Mouse (Mus musculus): ENCODE data around the gene Klf17.
"Not testable (repeated sequence)": the region's sequence is repeated elsewhere in the genome, so short reads cannot be mapped to it uniquely, and the experiment has no call there.

The Klf17 gene

DNA sequence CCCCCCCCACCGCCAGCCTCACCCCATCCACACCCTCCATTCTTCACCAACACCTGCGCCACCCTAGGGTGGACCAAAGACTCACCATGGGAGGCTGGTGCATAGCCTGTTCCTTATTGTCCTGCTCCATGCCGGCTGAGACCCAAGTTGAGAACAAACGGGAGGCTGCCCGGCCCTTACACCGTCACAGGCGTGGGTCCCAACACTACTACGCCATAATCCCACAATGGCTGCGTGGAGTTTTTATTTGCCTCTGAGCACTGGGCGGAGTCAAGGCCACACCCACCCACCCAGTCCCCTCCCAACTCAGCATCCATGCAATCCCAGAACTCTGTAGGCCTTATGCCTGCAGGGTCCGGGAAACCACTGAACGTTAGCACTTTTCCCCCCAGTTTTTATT, at the start of gene Klf17:
TSS of gene Klf17 (minus strand) at position 233 of the 400 bp plus-strand sequence.
- DNase-seq (ENCODE audit: low read depth, low spot score): no peak

- no peak for DNase-seq (ENCODE audit: low read depth, low spot score)
Observed at GRCm38 (mm10) chr4:117814333-117814732, 48.9 kb upstream of the Klf17 start.

DNA sequence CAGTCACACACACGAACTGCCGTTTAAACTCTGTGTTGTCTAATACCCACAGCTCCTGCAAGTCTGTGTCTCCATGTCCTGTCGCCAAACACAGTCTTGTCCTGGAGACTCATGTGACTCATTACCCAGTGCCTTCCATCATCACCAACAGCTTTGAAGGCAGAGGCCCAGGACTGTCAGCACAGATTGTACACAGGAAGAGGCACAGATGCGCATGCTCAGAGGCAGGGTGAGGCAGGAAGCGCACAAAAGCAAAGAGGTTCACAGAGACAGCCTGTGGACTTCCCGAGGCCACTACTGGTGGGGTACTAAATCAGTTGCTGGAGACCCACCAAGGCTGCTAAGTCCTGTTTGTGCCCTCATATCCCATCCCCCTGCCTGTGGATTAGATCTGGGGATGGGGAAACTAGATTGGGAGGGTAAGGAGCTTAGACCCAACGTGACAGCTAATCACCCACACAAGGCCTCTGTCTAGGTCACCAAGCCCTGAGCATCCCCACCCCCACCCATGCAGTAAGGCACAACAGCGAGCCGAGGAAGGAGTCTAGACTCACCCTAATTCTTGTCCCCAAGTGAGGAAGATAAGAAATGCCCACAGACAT, 48.2 kb upstream of the Klf17 start:
- DNase-seq (ENCODE audit: low read depth, low spot score): peak; percentile 34

DNA sequence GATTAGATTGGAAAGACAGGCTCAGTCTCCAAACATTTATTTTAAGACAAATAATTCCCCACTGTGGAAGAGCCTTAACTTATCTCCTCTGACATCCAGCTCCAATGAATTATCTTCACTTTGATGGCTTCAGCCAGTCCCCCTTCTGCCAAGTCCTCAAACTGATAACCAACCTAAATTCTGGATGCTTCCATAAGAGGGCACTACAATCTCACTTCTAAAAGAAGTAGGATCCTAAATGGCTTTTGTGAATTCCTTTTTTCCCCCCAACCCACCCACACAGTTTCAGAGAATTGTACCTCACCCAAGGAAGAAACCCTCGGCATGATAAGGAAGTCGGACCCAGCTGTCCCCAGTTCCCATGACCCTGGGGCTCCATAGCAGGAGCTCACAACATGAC, 45.5 kb upstream of the Klf17 start:
- DNase-seq (ENCODE audit: low read depth, low spot score): peak; percentile 32

- DNase-seq (ENCODE audit: low read depth, low spot score): no peak
Observed at GRCm38 (mm10) chr4:117806992-117807391, 41.5 kb upstream of the Klf17 start.

DNA sequence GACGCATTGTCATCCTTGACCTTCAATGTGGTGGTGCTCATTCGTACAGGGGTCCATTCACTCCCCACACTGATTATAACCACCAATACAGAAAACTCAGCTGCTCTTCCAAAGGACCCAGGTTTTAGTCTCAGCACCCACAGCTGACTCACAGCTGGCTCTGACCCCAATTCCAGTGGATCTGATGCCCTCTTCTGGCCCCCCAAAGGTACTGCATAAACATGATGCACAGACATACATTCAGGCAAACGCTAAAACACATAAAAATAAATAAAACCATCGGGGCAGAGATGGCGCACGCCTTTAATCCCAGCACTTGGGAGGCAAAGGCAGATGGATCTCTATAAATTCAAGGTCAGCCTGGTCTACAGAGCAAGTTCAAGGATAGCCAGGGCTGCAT, 34.5 kb upstream of the Klf17 start:
- DNase-seq (ENCODE audit: low read depth, low spot score): no peak

DNA sequence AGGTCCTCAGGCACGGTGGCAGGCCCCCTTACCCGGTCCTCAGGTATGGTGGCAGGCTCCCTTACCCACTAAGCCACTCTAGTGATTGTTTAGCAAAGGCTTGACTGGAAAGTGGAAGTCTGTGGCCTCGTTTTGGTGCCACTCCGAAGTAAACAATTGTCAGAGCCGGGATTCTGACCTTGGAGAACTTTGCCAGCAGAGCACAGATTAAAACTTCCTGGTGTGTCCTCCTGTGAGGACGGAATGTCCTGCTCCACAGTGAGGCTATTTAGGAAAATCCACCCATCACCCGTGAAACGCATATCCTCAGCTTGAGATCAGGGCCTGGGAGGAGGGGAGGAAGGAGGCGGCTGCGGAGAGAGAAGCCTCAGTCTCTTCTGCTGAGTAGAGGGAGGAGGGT, 22.9 kb upstream of the Klf17 start:
- DNase-seq (ENCODE audit: low read depth, low spot score): no peak

- no peak for DNase-seq (ENCODE audit: low read depth, low spot score)
Observed at GRCm38 (mm10) chr4:117786963-117787362, 21.5 kb upstream of the Klf17 start.

DNA sequence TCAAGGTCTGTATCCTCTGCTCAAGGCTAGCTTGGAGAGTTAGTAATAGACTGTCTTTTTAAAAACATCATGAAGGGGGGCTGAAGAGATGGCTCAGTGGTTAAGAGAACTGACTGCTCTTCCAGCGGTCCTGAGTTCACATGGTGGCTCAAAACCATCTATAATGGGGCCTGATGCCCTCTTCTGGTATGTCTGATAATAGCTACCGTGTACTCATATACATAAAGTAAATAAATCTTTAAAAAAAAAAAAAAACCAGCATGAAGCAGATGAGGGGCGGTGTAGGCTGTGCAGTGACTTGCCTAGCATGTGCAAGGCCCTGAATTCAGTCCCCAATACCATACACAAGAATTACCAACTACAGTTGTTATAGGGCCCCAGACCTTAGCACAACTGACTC, 17.5 kb upstream of the Klf17 start:
- DNase-seq (ENCODE audit: low read depth, low spot score): peak; percentile 16

GRCm38 (mm10) chr4:117772960-117773359, 7.5 kb upstream of the Klf17 start:
- DNase-seq (ENCODE audit: low read depth, low spot score): no peak

GRCm38 (mm10) chr4:117770935-117771334, 5.5 kb upstream of the Klf17 start:
- peak; percentile 83 for DNase-seq (ENCODE audit: low read depth, low spot score)

DNA sequence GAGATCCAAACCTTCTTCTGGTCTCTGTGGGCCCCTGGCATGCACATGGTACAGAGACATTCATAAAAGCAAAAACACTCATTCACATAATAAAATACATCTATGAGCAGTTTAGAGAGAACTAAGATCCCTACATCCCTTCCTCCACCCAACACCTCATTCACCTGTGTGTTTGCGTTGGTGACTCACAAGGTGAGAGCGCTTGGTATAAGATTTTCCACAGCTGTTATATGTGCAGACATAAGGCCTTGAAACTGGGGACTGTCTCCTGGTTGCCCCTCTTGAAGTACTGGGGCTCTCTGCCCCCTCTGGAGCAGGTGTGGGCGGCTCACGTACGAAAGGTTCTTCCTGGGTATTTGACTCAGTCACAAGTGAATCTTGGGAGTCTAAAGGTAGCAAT, 5.3 kb downstream of the Klf17 start:
- DNase-seq (ENCODE audit: low read depth, low spot score): no peak

DNA sequence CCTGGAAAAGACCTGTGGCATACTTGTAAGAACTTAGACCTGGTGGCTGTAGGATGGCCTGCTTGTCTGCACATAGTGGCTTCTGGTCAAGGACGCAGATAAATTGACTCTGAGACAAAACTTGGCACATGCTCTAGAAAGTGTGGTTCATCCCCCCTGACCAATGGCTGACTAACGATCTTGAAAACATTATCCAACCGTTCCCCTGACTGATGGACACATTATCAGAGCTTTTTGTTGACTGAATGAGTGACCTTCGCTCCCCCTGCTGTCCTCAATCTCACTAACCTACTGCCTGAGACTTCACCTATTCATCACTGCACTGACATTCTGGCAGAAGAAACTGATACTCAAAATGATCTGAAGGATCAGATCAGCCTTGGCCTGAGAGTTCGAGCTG, 13.0 kb downstream of the Klf17 start:
- not testable (repeated sequence) for DNase-seq (ENCODE audit: low read depth, low spot score)

- DNase-seq (ENCODE audit: low read depth, low spot score): peak; percentile 38
Observed at GRCm38 (mm10) chr4:117737559-117737958, 27.9 kb downstream of the Klf17 start.

DNA sequence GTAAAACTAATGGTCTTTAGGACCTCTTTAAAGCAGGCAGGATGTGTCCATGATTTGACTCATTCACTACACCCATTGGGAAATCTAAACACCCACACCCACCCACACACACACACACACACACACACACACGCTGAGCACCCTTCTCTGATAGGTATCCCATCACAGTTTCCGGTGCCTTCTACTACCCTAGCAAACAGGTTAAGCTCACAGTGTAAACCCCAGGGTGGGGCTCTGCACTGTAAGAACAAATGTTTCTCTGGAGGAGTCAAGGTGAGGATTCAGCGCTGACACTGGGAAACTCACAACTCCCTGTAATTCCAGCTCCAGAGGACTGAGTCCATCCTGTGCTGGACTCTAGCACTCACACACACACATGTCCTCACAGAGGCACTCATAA, 33.5 kb downstream of the Klf17 start:
- no peak for DNase-seq (ENCODE audit: low read depth, low spot score)

DNA sequence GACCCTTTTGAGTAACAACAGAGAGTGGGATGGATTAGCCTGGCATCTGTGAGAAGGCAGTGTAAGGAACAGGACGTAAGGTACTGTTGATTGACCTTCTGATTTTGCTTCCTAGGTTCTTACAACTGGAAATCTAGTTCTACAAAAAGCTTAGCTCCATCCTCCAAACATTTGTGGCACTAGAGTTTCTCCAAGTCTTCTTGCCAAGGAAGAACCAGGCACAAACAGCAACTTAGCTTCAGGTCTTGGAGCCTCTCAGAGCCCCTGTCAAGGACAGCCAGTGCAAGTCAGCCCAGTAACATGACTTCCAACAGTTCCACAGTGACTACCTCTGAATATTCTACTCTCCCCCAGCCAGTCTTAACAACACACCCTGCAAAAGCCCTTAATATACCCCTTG, 41.3 kb downstream of the Klf17 start, which contains the start of gene Gm12845:
TSS of gene Gm12845 (plus strand) at position 301 of the 400 bp plus-strand sequence.
- DNase-seq (ENCODE audit: low read depth, low spot score): no peak

DNA sequence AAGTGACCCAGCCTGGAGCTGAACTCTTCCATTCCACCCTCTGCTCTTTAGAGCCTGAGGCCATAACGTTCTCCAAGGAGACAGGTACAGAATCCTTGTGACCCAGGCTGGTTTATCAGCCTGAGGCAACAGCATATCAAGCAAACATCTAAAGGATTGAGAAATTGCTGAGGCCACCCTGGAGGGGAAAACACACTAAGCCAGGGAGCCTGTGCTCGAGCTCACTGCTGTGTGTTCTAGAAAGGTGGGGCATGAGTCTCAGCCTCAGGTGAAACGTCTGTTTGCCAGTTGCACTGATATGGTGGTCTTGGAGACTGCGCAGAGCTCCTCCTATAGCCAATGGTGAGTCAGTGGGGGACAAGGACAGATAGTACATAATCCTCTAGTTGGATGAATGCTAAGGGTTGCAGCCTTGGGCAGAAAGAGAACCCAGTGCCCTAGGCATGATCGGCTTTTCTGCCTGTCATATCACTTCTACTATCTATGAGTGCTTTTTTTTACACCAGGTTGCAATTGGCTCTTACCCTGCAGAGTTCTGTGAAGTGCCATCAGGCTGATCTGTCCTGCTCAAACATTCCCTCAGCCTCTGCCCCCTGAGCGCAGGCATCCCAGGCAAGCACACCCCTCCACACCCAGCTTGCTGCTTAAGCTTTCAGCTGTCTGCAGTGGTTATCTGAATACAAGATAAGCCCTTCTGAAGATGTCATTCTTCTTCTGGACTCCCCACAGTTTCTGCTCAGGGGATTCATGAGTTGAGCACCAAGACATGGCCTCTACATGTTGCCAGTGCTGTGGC, 51.9 kb downstream of the Klf17 start:
- DNase-seq (ENCODE audit: low read depth, low spot score): no peak

DNA sequence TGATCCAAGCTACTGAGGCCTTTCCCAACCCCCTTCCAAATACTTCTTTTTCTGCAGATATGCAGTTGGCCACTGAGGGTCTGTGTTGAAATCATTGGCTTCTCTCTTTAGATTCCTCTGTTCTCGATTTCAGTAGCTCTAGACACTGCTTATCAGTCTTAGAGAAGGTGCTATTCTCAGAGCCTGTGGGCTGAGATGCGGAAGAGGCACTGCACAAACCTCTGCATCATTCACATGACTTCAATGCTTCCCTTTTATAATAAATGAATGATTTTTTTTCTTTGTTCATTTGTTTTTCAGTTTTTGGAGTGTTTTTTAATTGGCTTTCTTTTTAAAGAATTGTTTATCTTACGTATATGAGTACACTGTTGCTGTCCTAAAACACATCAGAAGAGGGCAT, 53.1 kb downstream of the Klf17 start:
- no peak for DNase-seq (ENCODE audit: low read depth, low spot score)

GRCm38 (mm10) chr4:117708780-117709550, 56.5 kb downstream of the Klf17 start:
- no peak for DNase-seq (ENCODE audit: low read depth, low spot score)
